Mouse (Mus musculus): ENCODE data around the gene 1110017D15Rik. TPM values are rescaled to one million over a fixed set of nuclear protein-coding genes. Genes with fewer than 3 reads are reported as not detected.

Gene 1110017D15Rik
- polyA plus RNA-seq, 1 experiment from 2014 or later, result 1.2 TPM

DNA sequence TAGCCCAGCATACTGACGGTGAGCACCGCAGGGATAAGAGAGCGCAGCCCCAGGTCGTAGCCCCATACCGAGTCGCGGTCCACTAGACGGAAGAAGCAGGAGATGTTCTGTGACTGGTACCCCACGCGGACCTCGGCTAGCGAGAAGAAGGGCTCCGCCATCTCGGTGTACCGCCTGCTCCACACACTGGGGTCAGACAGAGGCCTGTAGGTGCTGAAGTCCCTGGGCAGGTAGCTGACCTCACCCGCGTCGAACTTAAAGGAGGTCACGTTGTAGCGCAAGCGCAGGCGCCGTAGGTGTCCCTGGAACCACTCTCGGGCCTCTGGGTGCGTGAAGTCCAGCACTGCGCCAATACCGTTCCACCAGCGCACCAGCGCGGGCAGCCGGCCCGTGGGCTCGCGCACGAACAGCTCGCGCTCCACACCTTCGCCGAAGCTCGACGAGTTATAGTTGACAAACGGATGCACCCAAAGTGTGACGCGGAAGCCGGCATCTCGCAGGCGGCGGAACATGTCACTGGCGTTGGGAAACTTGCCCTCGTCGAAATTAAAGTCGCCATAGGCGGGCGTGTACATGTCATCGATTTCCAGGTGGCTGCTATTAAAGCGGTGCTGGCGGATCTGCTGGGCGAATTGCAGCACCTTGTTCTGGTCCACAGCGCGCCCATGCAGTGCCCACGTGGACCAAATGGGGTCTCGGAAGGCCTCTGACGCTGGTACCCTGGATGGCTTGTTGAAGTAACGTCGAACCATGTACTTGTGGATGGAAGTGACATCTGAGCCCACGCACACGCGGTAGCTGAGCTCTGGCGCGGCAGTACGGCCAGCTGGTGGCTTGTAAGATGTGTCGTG, 18.9 kb downstream of the 1110017D15Rik start:
- no peaks in the 10 kb centered on the region for H3K9me3 ChIP-seq (replicated peaks; ENCODE audit: control insufficient read depth, low read length)
- no peak overlapping the region for H3K27ac ChIP-seq (ENCODE audit: low read length)
- no peaks in the 10 kb centered on the region for H3K36me3 ChIP-seq (ENCODE audit: control insufficient read depth, insufficient read depth)
- no peak for ATAC-seq (replicated peaks; ENCODE audit: extremely low read depth, insufficient read depth, low FRiP score)
- H3K9ac ChIP-seq (ENCODE audit: low read length), result no peak overlapping the region
- H3K4me3 ChIP-seq (ENCODE audit: low read length), result peak overlapping the region; percentile 34
- H3K27me3 ChIP-seq (ENCODE audit: control insufficient read depth, insufficient read depth, low read length), result peaks cover 60% of the 10 kb centered on the region
- peaks cover 24% of the 10 kb centered on the region for H3K4me1 ChIP-seq (ENCODE audit: control insufficient read depth, insufficient read depth, low read length)
- WGBS, result 11% methylated on average over 72 of the region's 72 CpGs
- H3K4me2 ChIP-seq (ENCODE audit: low read depth, low read length), result peak overlapping the region; percentile 58

GRCm38 (mm10) chr4:41497579-41497978, 19.6 kb downstream of the 1110017D15Rik start:
- peak overlapping the region; percentile 58 for H3K4me2 ChIP-seq (ENCODE audit: low read depth, low read length)
- no peaks in the 10 kb centered on the region for H3K9me3 ChIP-seq (replicated peaks; ENCODE audit: control insufficient read depth, low read length)
- peaks cover 60% of the 10 kb centered on the region for H3K27me3 ChIP-seq (ENCODE audit: control insufficient read depth, insufficient read depth, low read length)
- ATAC-seq (replicated peaks; ENCODE audit: extremely low read depth, insufficient read depth, low FRiP score), result no peak
- 8% methylated on average over 34 of the region's 34 CpGs for WGBS
- H3K27ac ChIP-seq (ENCODE audit: low read length), result no peak overlapping the region
- peak overlapping the region; percentile 34 for H3K4me3 ChIP-seq (ENCODE audit: low read length)
- no peak overlapping the region for H3K9ac ChIP-seq (ENCODE audit: low read length)
- H3K36me3 ChIP-seq (ENCODE audit: control insufficient read depth, insufficient read depth), result no peaks in the 10 kb centered on the region
- peaks cover 24% of the 10 kb centered on the region for H3K4me1 ChIP-seq (ENCODE audit: control insufficient read depth, insufficient read depth, low read length)

- 60% methylated on average over 5 of the region's 5 CpGs for whole genome bisulfite sequencing
- no peaks in the 10 kb centered on the region for H3K36me3 ChIP-seq (ENCODE audit: control insufficient read depth, insufficient read depth)
- H3K9ac ChIP-seq (ENCODE audit: low read length), result no peak overlapping the region
- H3K4me1 ChIP-seq (ENCODE audit: control insufficient read depth, insufficient read depth, low read length), result peaks cover 21% of the 10 kb centered on the region
- no peaks in the 10 kb centered on the region for H3K9me3 ChIP-seq (replicated peaks; ENCODE audit: control insufficient read depth, low read length)
- peak overlapping the region; percentile 34; the same call in 1 of the 2 replicates for H3K4me3 ChIP-seq (ENCODE audit: low read length)
- no peak overlapping the region for H3K4me2 ChIP-seq (ENCODE audit: low read depth, low read length)
- no peak for ATAC-seq (replicated peaks; ENCODE audit: extremely low read depth, insufficient read depth, low FRiP score)
- no peak overlapping the region for H3K27ac ChIP-seq (ENCODE audit: low read length)
- H3K27me3 ChIP-seq (ENCODE audit: control insufficient read depth, insufficient read depth, low read length), result peaks cover 60% of the 10 kb centered on the region
These were observed 20.1 kb downstream of the 1110017D15Rik start for GRCm38 (mm10) chr4:41497046-41497445.

DNA sequence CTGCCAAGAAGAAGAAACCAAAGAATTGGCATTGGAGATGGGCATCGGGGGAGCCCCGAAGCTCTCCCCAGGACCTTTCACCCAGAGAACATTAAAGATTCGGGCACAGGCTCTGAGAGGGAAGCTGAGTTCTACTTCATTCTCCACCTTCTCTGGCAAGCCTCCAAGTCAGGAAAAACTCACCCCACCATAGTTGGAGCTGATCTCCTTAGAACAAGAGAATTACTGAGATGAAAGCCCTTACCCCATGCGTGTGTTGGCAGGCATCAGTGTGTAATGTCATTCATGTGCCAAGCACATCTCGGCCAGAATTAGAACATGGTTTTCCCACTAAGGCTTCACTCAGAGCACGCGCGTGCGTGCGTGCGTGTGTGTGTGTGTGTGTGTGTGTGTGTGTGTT, 21.3 kb downstream of the 1110017D15Rik start:
- no peak overlapping the region for H3K4me3 ChIP-seq (ENCODE audit: low read length)
- H3K36me3 ChIP-seq (ENCODE audit: control insufficient read depth, insufficient read depth), result no peaks in the 10 kb centered on the region
- 63% methylated on average over 11 of the region's 11 CpGs for WGBS
- H3K9ac ChIP-seq (ENCODE audit: low read length), result no peak overlapping the region
- no peaks in the 10 kb centered on the region for H3K9me3 ChIP-seq (replicated peaks; ENCODE audit: control insufficient read depth, low read length)
- H3K4me1 ChIP-seq (ENCODE audit: control insufficient read depth, insufficient read depth, low read length), result peaks cover 21% of the 10 kb centered on the region
- peaks cover 49% of the 10 kb centered on the region for H3K27me3 ChIP-seq (ENCODE audit: control insufficient read depth, insufficient read depth, low read length)
- ATAC-seq (replicated peaks; ENCODE audit: extremely low read depth, insufficient read depth, low FRiP score), result peak; percentile 63; the same call in 1 of the 2 replicates
- no peak overlapping the region for H3K27ac ChIP-seq (ENCODE audit: low read length)
- no peak overlapping the region for H3K4me2 ChIP-seq (ENCODE audit: low read depth, low read length)

DNA sequence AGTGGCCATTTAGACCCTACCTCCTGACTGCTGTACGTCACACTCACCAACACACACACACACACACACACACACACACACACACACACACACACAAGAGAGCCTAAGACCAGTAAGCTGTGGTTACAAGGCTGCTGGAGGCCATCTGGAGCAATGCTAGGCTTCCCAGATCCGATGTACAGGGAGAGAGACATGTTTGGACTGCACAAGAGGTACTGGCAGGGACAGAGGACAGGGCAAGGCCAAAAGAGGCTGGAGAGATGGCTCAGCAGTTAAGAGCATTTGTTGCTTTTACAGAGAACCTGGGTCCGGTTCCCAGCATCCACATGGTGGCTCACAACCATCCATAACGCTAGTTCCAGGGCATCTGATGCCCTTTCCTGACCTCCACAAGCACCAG, 22.1 kb downstream of the 1110017D15Rik start:
- no peaks in the 10 kb centered on the region for H3K36me3 ChIP-seq (ENCODE audit: control insufficient read depth, insufficient read depth)
- ATAC-seq (replicated peaks; ENCODE audit: extremely low read depth, insufficient read depth, low FRiP score), result no peak
- H3K9me3 ChIP-seq (replicated peaks; ENCODE audit: control insufficient read depth, low read length), result no peaks in the 10 kb centered on the region
- no peak overlapping the region for H3K27ac ChIP-seq (ENCODE audit: low read length)
- H3K27me3 ChIP-seq (ENCODE audit: control insufficient read depth, insufficient read depth, low read length), result peaks cover 41% of the 10 kb centered on the region
- no peak overlapping the region for H3K4me2 ChIP-seq (ENCODE audit: low read depth, low read length)
- H3K9ac ChIP-seq (ENCODE audit: low read length), result no peak overlapping the region
- peaks cover 21% of the 10 kb centered on the region for H3K4me1 ChIP-seq (ENCODE audit: control insufficient read depth, insufficient read depth, low read length)
- WGBS, result 83% methylated on average over 4 of the region's 4 CpGs
- no peak overlapping the region for H3K4me3 ChIP-seq (ENCODE audit: low read length)

DNA sequence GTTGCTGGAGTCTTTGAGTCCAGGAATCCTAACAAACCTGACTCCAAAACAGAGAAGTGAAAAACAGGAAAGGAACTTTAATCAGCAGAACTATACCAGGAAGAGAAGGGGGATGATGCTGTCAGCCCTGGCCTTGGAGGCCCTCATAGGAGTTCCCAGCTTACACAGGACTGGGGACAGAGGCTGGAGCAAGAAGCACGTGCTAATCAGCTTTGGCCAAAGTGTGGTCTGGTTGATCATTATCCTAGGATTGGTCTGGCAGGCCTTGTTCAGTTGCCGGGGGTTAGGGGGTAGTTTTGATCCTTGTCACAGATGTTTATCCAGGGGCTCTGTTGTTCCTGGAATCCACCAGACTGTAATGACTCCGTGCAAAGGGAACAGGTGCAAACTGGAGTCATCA, 22.8 kb downstream of the 1110017D15Rik start:
- 43% methylated on average over 3 of the region's 3 CpGs for WGBS
- H3K9me3 ChIP-seq (replicated peaks; ENCODE audit: control insufficient read depth, low read length), result no peaks in the 10 kb centered on the region

GRCm38 (mm10) chr4:41493464-41494116, 23.5 kb downstream of the 1110017D15Rik start:
- WGBS, result 69% methylated on average over 3 of the region's 3 CpGs
- Histone ChIP-seq H3K27me3 (ENCODE audit: control insufficient read depth, insufficient read depth, low read length) (peaks cover 26% of the 10 kb centered on the region), H3K36me3 (ENCODE audit: control insufficient read depth, insufficient read depth) (no peaks in the 10 kb centered on the region), H3K27ac (ENCODE audit: low read length) (no peak overlapping the region), H3K4me1 (ENCODE audit: control insufficient read depth, insufficient read depth, low read length) (peaks cover 14% of the 10 kb centered on the region), H3K9ac (ENCODE audit: low read length) (no peak overlapping the region), H3K9me3 (replicated peaks; ENCODE audit: control insufficient read depth, low read length) (no peaks in the 10 kb centered on the region), H3K4me3 (ENCODE audit: low read length) (no peak overlapping the region), H3K4me2 (ENCODE audit: low read depth, low read length) (no peak overlapping the region)
- ATAC-seq (replicated peaks; ENCODE audit: extremely low read depth, insufficient read depth, low FRiP score), result no peak

More for the DNA sequence above, 22.8 kb downstream of the 1110017D15Rik start:
- Histone ChIP-seq H3K27ac (ENCODE audit: low read length) (no peak overlapping the region), H3K4me3 (ENCODE audit: low read length) (no peak overlapping the region), H3K36me3 (ENCODE audit: control insufficient read depth, insufficient read depth) (no peaks in the 10 kb centered on the region), H3K4me1 (ENCODE audit: control insufficient read depth, insufficient read depth, low read length) (peaks cover 21% of the 10 kb centered on the region), H3K4me2 (ENCODE audit: low read depth, low read length) (no peak overlapping the region), H3K9ac (ENCODE audit: low read length) (no peak overlapping the region), H3K27me3 (ENCODE audit: control insufficient read depth, insufficient read depth, low read length) (peaks cover 34% of the 10 kb centered on the region)
- ATAC-seq (replicated peaks; ENCODE audit: extremely low read depth, insufficient read depth, low FRiP score), result no peak

DNA sequence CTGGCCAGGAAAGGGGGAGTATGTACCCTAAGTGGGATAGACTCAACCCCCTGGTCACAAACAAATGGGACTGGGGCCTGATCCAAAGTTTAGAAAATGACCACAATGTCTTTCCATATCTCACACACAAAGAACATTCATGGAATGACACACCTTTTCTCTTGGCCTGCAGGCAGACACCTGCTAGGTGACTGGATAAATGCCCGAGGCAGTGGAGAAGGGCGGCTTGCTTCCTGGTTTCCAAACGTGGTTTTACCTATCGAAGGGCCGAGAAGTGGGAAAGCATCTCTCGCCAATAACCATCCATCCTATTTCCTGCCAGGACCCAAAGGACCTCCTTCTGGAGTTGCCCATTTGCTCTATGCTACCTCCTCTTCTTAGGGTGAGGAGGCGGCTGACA, 24.2 kb downstream of the 1110017D15Rik start:
- Histone ChIP-seq H3K9ac (ENCODE audit: low read length) (no peak overlapping the region), H3K4me3 (ENCODE audit: low read length) (no peak overlapping the region)

DNA sequence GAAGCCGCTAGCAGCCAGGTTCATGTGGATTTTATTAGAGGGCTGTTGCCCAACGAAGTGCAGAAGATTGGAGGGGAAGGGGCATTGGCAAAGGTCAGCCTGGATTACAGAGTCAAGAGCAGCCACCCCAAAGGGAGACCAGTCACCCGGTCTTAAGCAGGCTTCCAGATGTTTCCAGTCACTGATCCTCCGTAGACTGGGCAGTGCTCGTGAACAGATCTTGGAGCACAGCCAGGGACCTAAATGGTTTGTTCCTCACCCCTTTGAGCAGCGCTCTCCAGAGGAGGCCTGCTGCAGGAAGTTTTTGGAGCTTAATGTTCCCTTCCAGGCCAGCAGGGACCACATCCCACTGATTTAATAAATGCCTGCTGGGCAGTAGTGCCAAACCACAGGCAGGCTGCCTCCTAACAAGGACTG, 35.5 kb downstream of the 1110017D15Rik start:
- Histone ChIP-seq H3K9me3 (replicated peaks; ENCODE audit: control insufficient read depth, low read length) (peaks cover 3% of the 10 kb centered on the region; the same call in 1 of the 2 replicates), H3K27me3 (ENCODE audit: control insufficient read depth, insufficient read depth, low read length) (no peaks in the 10 kb centered on the region), H3K27ac (ENCODE audit: low read length) (peak overlapping the region; percentile 47), H3K4me1 (ENCODE audit: control insufficient read depth, insufficient read depth, low read length) (peaks cover 7% of the 10 kb centered on the region; the same call in 1 of the 2 replicates), H3K9ac (ENCODE audit: low read length) (no peak overlapping the region), H3K36me3 (ENCODE audit: control insufficient read depth, insufficient read depth) (peaks cover 3% of the 10 kb centered on the region; the same call in 1 of the 2 replicates), H3K4me3 (ENCODE audit: low read length) (no peak overlapping the region), H3K4me2 (ENCODE audit: low read depth, low read length) (no peak overlapping the region)
- ATAC-seq (replicated peaks; ENCODE audit: extremely low read depth, insufficient read depth, low FRiP score), result peak; percentile 59
- WGBS, result 36% methylated on average over 6 of the region's 6 CpGs

More for the DNA sequence above, 24.2 kb downstream of the 1110017D15Rik start:
- Histone ChIP-seq H3K4me1 (ENCODE audit: control insufficient read depth, insufficient read depth, low read length) (peaks cover 11% of the 10 kb centered on the region), H3K36me3 (ENCODE audit: control insufficient read depth, insufficient read depth) (no peaks in the 10 kb centered on the region), H3K27me3 (ENCODE audit: control insufficient read depth, insufficient read depth, low read length) (peaks cover 20% of the 10 kb centered on the region), H3K9me3 (replicated peaks; ENCODE audit: control insufficient read depth, low read length) (no peaks in the 10 kb centered on the region), H3K27ac (ENCODE audit: low read length) (no peak overlapping the region), H3K4me2 (ENCODE audit: low read depth, low read length) (no peak overlapping the region)
- ATAC-seq (replicated peaks; ENCODE audit: extremely low read depth, insufficient read depth, low FRiP score), result no peak
- 76% methylated on average over 7 of the region's 7 CpGs for WGBS
